Mouse (Mus musculus) adrenal gland (tissue): Measurements from ENCODE around the gene Rerg.

Source experiments
- intact Hi-C: fragments of 180-260 bp; cut with DNase I; formaldehyde crosslinking; loops from one replicate; pipeline ENCODE4 v1.15.1; 2025
- long read RNA-seq, 2 experiments: library from polyadenylated mRNA; unstranded; transcript quantifications; one replicate each; pipeline ENCODE4 v2.0.0; 2020; ENCODE audit warnings: borderline replicate concordance in 1 of 2; ENCODE audit not compliant: insufficient replicate concordance in 1 of 2

The Rerg gene
- long read RNA-seq, experiment 1, transcript Rerg-202 (5 exons, 2,262 nt), result major isoform, 102 of 111 reads
- long read RNA-seq, experiment 1, partial matches to known transcripts, result 4 of 111 reads
- long read RNA-seq, experiment 1, other reads (novel, unspliced or antisense), result 5 of 111 reads
- long read RNA-seq, experiment 2, transcript Rerg-202 (5 exons, 2,262 nt), result major isoform, 172 of 198 reads
- long read RNA-seq, experiment 2, partial matches to known transcripts, result 1 of 198 reads
- long read RNA-seq, experiment 2, other reads (novel, unspliced or antisense), result 24 of 198 reads

DNA sequence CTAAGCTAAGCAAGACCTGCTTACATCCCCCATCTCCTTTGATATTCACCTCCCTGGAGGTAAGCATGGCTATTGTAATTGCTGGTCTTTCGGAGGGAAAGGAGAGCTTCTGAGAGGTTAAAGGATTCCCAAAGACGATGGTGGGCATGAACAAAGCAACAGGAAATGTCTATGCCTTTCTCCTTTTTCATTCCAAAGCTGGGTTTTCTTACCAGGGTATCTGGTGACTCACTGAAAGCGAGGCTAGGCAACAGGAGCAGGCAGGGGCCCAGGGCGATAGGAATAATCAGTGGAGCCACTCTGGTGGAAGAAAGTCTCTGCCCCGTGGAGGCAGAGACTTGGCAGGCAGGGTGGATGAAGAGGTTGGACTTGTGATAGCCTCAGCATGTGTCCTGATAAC, at the start of gene Rerg:
Gene Rerg (minus strand): TSS at position 272 of the 400 bp plus-strand sequence.
- intact Hi-C loops, result no loop called here

GRCm38 (mm10) chr6:137217841-137218463, 47.7 kb upstream of the Rerg start:
- intact Hi-C loops, result no loop called here

DNA sequence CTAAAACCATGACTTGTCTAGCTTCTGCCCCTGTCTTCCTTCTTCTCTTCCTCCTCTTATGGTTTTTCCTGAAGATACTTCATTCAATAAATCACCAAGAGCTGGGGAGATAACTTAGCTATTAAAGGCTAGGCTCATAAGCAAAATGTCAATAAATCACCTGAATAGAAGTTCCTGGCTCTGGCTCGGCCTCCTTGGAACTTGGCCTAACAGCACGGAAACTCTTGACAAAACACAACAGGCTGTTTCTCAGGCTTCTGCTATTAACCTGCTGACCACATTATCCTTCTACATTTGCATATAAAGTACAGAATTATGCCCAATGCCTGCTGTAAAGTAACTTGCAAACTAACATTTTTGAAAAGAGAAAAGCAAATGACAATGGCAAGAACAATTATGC, 41.1 kb upstream of the Rerg start:
- intact Hi-C loops, result no loop called here

DNA sequence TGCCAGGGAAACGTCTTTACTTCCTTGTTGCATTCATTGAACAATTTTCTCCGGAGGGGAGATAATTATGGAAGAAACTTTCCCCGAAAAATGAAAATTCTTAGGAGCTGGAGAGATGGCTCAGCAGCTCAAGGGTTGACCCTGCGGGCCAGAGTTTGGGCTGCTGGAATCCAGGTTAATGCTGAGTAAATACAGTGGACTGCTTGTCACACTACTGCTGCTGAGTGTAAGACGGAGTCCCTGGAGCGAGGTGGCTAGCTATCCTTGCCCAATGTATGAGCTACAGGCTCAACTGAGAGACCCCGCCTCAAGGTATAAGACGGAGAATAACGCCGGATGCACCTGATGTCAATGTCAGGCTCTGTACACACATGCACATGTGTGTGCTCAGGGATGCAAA, 40.7 kb upstream of the Rerg start:
- intact Hi-C loops, result no loop called here

GRCm38 (mm10) chr6:137209992-137210391, 39.7 kb upstream of the Rerg start:
- intact Hi-C loops, result loop anchor here (5.0 kb wide), 1 partner anchor 512 kb away; no protein-coding TSS in a partner anchor

- intact Hi-C loops, result loop anchor here (2.0 to 5.0 kb wide), 2 partner anchors 190 to 515 kb away; no protein-coding TSS in a partner anchor
These were observed 36.8 kb upstream of the Rerg start for GRCm38 (mm10) chr6:137207126-137207525.

GRCm38 (mm10) chr6:137205662-137206400, 35.5 kb upstream of the Rerg start:
- intact Hi-C loops, result loop anchor here (2.0 to 5.0 kb wide), 2 partner anchors 191 to 516 kb away; no protein-coding TSS in a partner anchor

DNA sequence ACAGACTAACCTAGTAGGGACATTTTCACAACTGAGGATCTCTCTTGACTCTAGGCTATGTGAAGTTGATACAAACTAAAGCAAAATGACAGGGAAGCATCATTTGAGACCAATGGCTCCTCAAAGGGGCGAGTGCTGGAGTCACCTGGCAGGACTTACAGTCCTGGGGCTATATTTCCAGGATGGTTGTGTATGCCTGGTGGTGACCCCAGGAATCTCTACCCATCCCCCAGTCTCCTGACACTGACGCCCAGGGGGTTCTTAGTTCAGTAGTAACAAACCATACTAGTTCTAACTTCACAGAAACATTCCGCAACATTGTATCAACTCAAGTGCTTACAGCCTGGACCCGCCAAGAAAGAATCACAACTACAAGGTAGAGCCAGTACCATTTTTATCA, 32.4 kb upstream of the Rerg start:
- intact Hi-C loops, result no loop called here

GRCm38 (mm10) chr6:137201578-137201977, 31.3 kb upstream of the Rerg start:
- intact Hi-C loops, result no loop called here

DNA sequence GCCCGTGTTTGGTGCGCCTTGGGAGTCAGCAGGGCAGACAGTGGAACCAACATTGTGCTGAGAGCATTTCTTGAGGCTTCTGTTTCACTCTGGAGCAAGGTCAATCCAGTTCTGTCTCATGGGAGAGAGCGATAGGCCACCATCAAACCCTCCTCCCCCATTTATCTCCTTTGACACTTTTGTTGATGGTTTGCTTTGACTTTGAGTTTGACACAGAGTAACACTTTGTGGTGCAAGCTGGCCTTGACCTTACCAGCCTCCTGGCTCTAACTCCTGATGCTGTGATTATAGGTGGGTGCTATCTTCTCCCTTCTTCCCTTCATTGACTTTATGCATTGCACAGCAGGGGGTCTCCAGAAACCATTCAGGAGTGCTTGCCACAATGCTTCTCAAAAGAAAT, 30.9 kb upstream of the Rerg start:
- intact Hi-C loops, result no loop called here

DNA sequence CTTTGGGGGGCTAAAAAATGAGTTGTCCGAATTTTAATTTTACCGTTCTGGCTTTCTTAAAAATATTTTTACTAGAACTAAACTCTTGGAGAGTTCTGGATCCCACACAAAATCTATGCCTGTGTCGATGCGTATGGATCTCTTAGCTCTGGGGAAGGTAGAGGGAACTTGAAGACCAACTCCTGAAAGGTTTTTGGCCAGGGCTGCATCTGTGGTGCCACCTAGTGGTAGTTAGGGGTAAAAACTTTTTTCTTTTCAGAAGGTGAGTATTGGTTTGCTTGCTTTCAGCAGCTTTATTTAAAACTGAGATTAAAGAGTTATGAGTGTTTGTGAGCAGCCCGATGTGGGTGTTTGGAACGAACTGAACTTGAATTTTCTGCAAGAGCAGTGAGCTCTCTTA, 21.8 kb upstream of the Rerg start:
- intact Hi-C loops, result loop anchor here (2.0 to 10.0 kb wide), 3 partner anchors 95 to 197 kb away; no protein-coding TSS in a partner anchor

DNA sequence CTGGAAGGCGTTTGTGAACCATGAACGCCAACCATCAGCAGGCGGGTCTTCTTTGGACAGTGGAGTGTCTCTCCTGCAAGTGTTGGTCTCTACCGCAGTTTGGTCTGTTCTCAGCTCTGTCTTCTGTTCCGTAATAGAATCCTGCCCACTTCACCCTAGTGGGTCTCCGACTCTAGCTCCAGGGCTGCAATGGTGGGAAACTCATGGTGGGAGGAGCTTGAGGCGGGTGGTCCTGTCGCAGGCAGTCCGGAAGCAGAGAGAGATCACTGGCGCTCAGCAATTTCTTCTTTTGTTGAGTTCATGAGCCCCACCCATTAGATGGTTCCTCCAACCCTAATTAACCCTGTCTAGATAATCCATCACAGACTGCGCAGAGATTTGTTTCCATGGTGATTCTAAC, 20.7 kb upstream of the Rerg start:
- intact Hi-C loops, result loop anchor here (5.0 to 10.0 kb wide), 2 partner anchors 94 to 196 kb away; no protein-coding TSS in a partner anchor

DNA sequence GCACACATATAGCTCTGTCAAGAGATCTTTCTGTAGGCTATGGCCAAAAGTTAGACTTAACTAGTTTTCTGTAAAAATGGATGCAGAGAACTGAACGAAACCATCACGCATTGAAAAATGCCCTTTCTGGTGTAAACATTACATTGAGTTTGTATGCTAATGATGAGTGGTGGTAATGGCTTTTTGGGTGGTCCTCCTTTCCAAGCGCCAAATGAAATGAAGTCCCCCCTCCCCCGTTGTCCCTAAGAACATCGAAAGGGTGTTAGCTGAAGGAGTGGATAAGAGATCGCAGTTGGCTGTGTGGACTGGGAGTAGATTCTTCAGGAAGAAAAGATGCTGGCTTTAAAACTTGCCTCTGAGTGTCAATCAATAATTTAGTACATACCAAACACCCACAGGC, 20.3 kb upstream of the Rerg start:
- intact Hi-C loops, result loop anchor here (5.0 to 10.0 kb wide), 2 partner anchors 93 to 196 kb away; no protein-coding TSS in a partner anchor

DNA sequence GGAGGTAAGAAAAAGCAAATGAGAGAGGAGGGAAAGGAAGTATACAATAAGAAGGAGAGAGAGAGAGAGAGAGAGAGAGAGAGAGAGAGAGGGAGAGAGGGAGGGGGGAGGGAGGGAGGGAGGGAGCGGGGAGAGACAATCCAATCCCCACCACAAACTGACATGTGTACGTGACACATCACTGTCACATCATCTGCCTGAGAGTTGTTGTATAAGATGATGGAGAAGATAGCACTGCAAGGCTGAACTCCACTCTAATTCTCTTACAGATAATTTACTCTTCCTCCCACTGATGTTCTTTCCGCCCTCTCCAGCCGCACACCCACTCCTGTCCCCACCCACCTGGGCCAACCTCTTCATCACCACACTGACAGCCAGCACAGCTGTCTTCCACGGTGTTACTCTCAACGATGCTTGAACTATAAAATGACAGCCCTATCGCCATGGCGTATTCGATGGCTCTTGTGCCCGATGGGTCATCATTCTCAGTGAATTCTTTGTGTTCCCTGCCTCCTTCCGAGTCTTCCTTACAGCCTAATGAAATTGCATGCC, 18.2 kb upstream of the Rerg start:
- intact Hi-C loops, result no loop called here

DNA sequence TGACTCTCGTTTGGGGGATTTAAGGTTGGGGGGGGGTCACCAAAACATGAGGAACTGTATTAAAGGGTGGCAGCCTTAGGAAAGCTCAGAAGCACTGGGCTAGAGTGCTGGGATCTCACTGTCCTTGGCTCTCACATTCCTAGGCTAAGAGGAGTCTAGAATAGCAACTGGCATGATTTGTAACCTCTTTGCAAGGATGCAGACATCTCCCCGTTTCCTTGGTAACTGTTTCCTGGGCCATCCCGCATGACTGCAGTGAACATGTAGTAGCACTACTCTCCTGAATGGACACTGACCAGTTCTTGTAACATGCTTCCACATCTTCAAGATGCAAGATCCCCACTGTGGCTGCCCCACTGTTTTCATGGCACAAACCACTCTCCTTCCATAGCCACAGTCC, 17.1 kb upstream of the Rerg start:
- intact Hi-C loops, result no loop called here

- intact Hi-C loops, result no loop called here
These were observed 10.3 kb upstream of the Rerg start for GRCm38 (mm10) chr6:137180636-137181035.

DNA sequence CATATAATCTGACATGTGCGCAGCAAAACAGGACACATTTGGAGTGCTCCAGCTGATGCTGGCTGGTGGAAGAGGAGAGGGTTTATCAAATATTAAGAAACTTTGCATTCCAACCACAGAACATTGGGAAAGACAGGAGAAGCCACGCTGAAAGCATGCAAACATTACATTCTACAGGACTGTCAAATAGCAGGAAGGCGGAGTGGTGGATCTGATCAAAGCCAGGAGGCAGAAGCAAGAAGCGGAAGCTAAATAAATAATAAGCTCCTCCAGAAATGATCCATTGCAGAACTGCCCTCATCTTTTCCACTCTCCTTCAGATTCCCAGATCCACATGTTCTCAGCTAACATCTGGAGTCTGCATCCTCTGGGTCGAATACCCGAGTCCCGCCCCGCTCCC, 9.8 kb upstream of the Rerg start:
- intact Hi-C loops, result no loop called here

GRCm38 (mm10) chr6:137179026-137179425, 8.7 kb upstream of the Rerg start:
- intact Hi-C loops, result no loop called here

- intact Hi-C loops, result no loop called here
These were observed 349 bp upstream of the Rerg start for GRCm38 (mm10) chr6:137170646-137171045.

DNA sequence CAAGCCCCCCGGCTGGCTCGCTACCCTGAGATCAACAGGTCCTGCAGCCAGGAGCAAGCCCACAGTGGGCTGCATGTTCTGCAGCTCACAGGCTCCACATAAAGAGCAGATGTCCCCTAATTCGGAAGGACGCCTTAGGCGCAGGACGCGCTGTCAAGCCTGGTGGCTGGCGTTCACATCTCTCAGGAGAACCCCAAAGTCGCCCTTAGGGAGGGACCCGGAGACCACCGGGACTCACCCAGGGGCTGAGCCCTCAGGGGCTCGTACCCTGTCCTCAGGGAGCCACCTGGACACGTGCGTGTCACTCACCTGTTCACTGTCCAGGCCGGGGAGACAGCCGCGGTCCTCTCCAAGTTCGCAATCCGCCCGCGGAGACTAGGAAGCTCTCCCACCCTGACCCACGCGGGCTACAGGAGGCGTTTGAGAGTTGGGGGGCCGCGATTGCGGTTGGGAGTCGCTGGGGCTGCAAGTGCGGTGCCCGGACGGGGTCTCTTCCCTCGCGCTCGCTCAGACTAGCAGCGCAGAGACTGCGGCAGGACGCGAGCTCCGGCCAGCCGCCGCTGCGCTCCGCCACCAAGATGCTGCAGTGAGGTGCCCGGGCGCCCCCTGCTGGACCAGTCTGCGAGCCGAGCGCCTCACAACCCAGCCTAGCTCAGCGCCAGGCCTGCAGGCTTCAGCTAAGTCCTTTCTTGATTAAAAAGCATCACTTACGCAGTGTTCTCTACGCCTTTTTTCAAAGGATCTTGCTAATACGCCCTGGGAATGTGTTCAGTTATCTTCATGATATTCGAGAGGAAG, 927 bp downstream of the Rerg start:
- intact Hi-C loops, result loop anchor here (1.0 to 5.0 kb wide), 2 partner anchors 71 to 117 kb away; no protein-coding TSS in a partner anchor

DNA sequence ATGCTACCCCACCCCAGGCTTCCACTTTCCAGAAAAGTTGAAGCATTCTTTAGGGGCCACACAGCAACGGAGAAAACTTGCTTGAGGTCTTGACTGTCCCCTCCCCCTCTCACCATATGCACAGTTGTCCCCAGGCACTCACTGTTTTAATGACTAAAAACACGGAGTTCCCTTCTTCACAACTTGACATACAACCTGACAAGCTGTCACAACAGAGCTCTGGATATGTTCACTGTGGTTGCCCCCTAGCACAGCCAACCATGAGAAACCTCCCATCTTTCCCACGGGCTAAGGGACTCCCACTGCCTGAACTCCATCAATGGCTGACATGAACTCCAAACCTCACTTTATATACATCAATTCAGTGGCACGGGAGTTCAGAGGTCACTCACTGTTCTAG, 3.5 kb downstream of the Rerg start:
- intact Hi-C loops, result loop anchor here (5.0 kb wide), 1 partner anchor 115 kb away; no protein-coding TSS in a partner anchor
